ENCODE assay signal across 37 mouse cellular contexts in the genomic region with DNA sequence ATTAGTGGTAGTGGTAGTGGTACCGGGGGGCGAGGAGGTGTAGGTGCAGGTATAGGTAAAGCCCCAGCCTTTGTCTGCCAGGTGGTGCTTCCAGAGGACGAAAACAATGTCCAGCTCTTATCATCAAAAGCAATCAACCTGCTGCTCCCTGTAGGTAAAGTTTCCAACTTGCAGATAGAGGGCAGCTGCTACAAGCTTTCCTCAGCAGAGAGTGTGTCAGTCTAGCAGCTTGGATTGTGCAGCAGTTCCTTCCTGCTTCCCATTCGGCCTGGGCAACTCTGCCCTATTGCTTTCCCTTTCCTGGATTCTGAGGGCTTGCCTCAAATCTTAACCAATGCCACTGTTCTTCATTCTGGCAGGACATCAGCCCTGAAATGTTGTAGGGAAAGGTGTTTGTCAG. TPM values are rescaled to one million over a fixed set of nuclear protein-coding genes. Genes with fewer than 3 reads are reported as not detected.
DNase-seq lines count a peak whose midpoint lies in the region; ATAC-seq and TF ChIP-seq lines count a peak whose summit lies in the region.
"Had no signal": no experiment of that assay in that cellular context is flagged by ENCODE, and none has a peak within 500 bp of the region (broad histone marks: within the 10 kb centered on the region; RNA-seq: fewer than 3 reads in every experiment).

No protein-coding gene starts in this region.

- DNase-seq in cerebellum, adult 2 months: peak in 1 of 2 experiments; percentile 19
- DNase-seq in cerebellum, postnatal 14 days: no peak
- DNase-seq in hindbrain, postnatal 0 days (ENCODE audit: low spot score): peak; percentile 13
- DNase-seq in left cerebral cortex, adult 2 months (ENCODE audit: extremely low spot score in 1 of 2, low spot score in 2 of 2): no peak
- DNase-seq in left cerebral cortex, postnatal 14 days (ENCODE audit: low spot score in 2 of 2): no peak
- no peak for DNase-seq in gastrocnemius, postnatal 10 days
- DNase-seq: adrenal gland, adult 2 months; cerebellum, adult 11 months; cerebellum, adult 9-11 months; gastrocnemius, postnatal 25 days; heart, adult 11 months; kidney, adult 11 months; layer of hippocampus, adult 9-11 months; lung, postnatal 4 days; right cerebral cortex, postnatal 25 days; thymus, postnatal 36 days had no signal

- TF ChIP-seq POLR2A in cerebellum, adult 2 months (IDR thresholded peaks at IDR 0.05; ENCODE audit: borderline replicate concordance, insufficient read depth, low read length): no peak
- TF ChIP-seq POLR2A in cortical plate, adult 2 months (IDR thresholded peaks at IDR 0.05; ENCODE audit: extremely low read depth, insufficient read depth, low read length): no peak

- intact Hi-C loops in left cerebral cortex, adult 2 months (cut with DNase I): loop anchor here (5.0 kb wide), 1 partner anchor 869 kb away; the partner anchor contains the start of gene Tenm1
- intact Hi-C loops in left cerebral cortex, postnatal 14 days (cut with DNase I): no loop called here

- H3K4me3 ChIP-seq in cerebellum, adult 2 months (replicated peaks; ENCODE audit: insufficient read depth, low read depth, low read length): no peak overlapping the region
- no peak overlapping the region for H3K4me3 ChIP-seq in hindbrain, postnatal 0 days (ENCODE audit: low read length)
- no peak overlapping the region for H3K4me3 ChIP-seq in hindbrain, embryonic 12.5 days
- no peak overlapping the region for H3K4me3 ChIP-seq in left cerebral cortex, adult 2 months
- no peak overlapping the region for H3K4me3 ChIP-seq in cortical plate, adult 2 months (ENCODE audit: insufficient read depth, low read length)
- H3K4me3 ChIP-seq: erythroblast, embryonic 14.5 days; forebrain, embryonic 12.5 days; heart, embryonic 10.5 days; heart, embryonic 15.5 days; limb, embryonic 13.5 days; megakaryocyte, embryonic 14.5 days; midbrain, embryonic 13.5 days; stomach, embryonic 15.5 days had no signal

- no peak overlapping the region for H3K27ac ChIP-seq in cerebellum, adult 2 months (ENCODE audit: insufficient read depth, low read length)
- H3K27ac ChIP-seq in hindbrain, postnatal 0 days: no peak overlapping the region
- H3K27ac ChIP-seq in hindbrain, embryonic 12.5 days: no peak overlapping the region
- no peak overlapping the region for H3K27ac ChIP-seq in left cerebral cortex, adult 2 months
- H3K27ac ChIP-seq in cortical plate, adult 2 months (ENCODE audit: insufficient read depth, low read length): no peak overlapping the region
- H3K27ac ChIP-seq: forebrain, embryonic 12.5 days; heart, embryonic 10.5 days; heart, embryonic 15.5 days; limb, embryonic 13.5 days; midbrain, embryonic 13.5 days; stomach, embryonic 15.5 days had no signal

- no peaks in the 10 kb centered on the region for H3K9me3 ChIP-seq in hindbrain, postnatal 0 days (ENCODE audit: low read length)
- no peaks in the 10 kb centered on the region for H3K9me3 ChIP-seq in hindbrain, embryonic 12.5 days (replicated peaks)
- H3K9me3 ChIP-seq: forebrain, embryonic 12.5 days; heart, embryonic 10.5 days; heart, embryonic 15.5 days; limb, embryonic 13.5 days; megakaryocyte, embryonic 14.5 days; midbrain, embryonic 13.5 days; stomach, embryonic 15.5 days had no signal

- TF ChIP-seq CTCF in cerebellum, adult 2 months (IDR thresholded peaks at IDR 0.05; ENCODE audit: borderline replicate concordance, insufficient read depth, low read depth, low read length): 0 out of 2 replicates have a peak, but pooled peaks have one; percentile 8
- TF ChIP-seq CTCF in hindbrain, postnatal 0 days (IDR thresholded peaks at IDR 0.05; ENCODE audit: low read depth): peak; percentile 40; the same call in 1 of the 2 replicates
- peak; percentile 15 for TF ChIP-seq CTCF in left cerebral cortex, adult 2 months (IDR thresholded peaks at IDR 0.05)
- 0 out of 2 replicates have a peak, but pooled peaks have one; percentile 7 for TF ChIP-seq CTCF in cortical plate, adult 2 months (IDR thresholded peaks at IDR 0.05; ENCODE audit: extremely low read depth, insufficient read depth, low read length)

- WGBS in cerebellum, adult 2 months: 65% methylated on average over 4 of the region's 4 CpGs
- WGBS in hindbrain, postnatal 0 days: 71% methylated on average over 4 of the region's 4 CpGs
- WGBS in hindbrain, embryonic 12.5 days: 68% methylated on average over 4 of the region's 4 CpGs

- H3K36me3 ChIP-seq in hindbrain, postnatal 0 days (ENCODE audit: insufficient read depth, low read length): no peaks in the 10 kb centered on the region
- H3K36me3 ChIP-seq in hindbrain, embryonic 12.5 days: no peaks in the 10 kb centered on the region
- H3K36me3 ChIP-seq: forebrain, embryonic 12.5 days; heart, embryonic 10.5 days; heart, embryonic 15.5 days; limb, embryonic 13.5 days; midbrain, embryonic 13.5 days; stomach, embryonic 15.5 days had no signal

- H3K4me1 ChIP-seq in cerebellum, adult 2 months (ENCODE audit: control insufficient read depth, insufficient read depth, low read length): peaks cover under 1% of the 10 kb centered on the region; the same call in 1 of the 2 replicates
- no peaks in the 10 kb centered on the region for H3K4me1 ChIP-seq in hindbrain, postnatal 0 days (ENCODE audit: insufficient read depth, low read length)
- no peaks in the 10 kb centered on the region for H3K4me1 ChIP-seq in hindbrain, embryonic 12.5 days
- no peaks in the 10 kb centered on the region for H3K4me1 ChIP-seq in cortical plate, adult 2 months (ENCODE audit: control insufficient read depth, insufficient read depth, low read length)
- H3K4me1 ChIP-seq: forebrain, embryonic 12.5 days; heart, embryonic 10.5 days; heart, embryonic 15.5 days; limb, embryonic 13.5 days; megakaryocyte, embryonic 14.5 days; midbrain, embryonic 13.5 days; stomach, embryonic 15.5 days had no signal

- no peak overlapping the region for H3K9ac ChIP-seq in hindbrain, postnatal 0 days (replicated peaks; ENCODE audit: low read length)
- H3K9ac ChIP-seq in hindbrain, embryonic 12.5 days: no peak overlapping the region
- H3K9ac ChIP-seq: forebrain, embryonic 12.5 days; heart, embryonic 15.5 days; limb, embryonic 13.5 days; midbrain, embryonic 13.5 days; stomach, embryonic 15.5 days had no signal

- H3K4me2 ChIP-seq in hindbrain, postnatal 0 days (ENCODE audit: low read depth, low read length): no peak overlapping the region
- no peak overlapping the region for H3K4me2 ChIP-seq in hindbrain, embryonic 12.5 days (replicated peaks)
- H3K4me2 ChIP-seq: forebrain, embryonic 12.5 days; heart, embryonic 15.5 days; limb, embryonic 13.5 days; liver, embryonic 11.5 days; midbrain, embryonic 13.5 days; stomach, embryonic 15.5 days had no signal

- no peaks in the 10 kb centered on the region for H3K27me3 ChIP-seq in cerebellum, adult 2 months (ENCODE audit: control insufficient read depth, insufficient read depth, low read length)
- no peaks in the 10 kb centered on the region for H3K27me3 ChIP-seq in hindbrain, postnatal 0 days (ENCODE audit: insufficient read depth, low read length)
- H3K27me3 ChIP-seq in hindbrain, embryonic 12.5 days: no peaks in the 10 kb centered on the region
- H3K27me3 ChIP-seq: CH12.LX; forebrain, embryonic 12.5 days; heart, embryonic 15.5 days; limb, embryonic 13.5 days; midbrain, embryonic 13.5 days; stomach, embryonic 15.5 days had no signal

- ATAC-seq in hindbrain, postnatal 0 days: no peak
- ATAC-seq in hindbrain, embryonic 12.5 days (ENCODE audit: low FRiP score): no peak
- ATAC-seq: activated CD4-positive, CD25-positive, alpha-beta regulatory T cell, adult 4 months; midbrain, embryonic 13.5 days had no signal

RNA-seq across cellular contexts. Expression of gene Sh2d1a, which starts 56.4 kb away (rescaled TPM):
- 0.07 and 0.25 TPM in 2 replicates for polyA plus RNA-seq in cerebellum, adult 2 months (2012; rRNA removed)
- total RNA-seq in hindbrain, postnatal 0 days (2014; rRNA removed): 0.84 TPM in 1 of 2 replicates, not detected in the other
- polyA plus RNA-seq in hindbrain, postnatal 0 days (2015; fragmentation: Nextera tagmentation; extraction: Ambion mirVana): 4.8 and 6.0 TPM in 2 replicates
- 0.57 and 0.76 TPM in 2 replicates for polyA plus RNA-seq in hindbrain, embryonic 12.5 days (2016; fragmentation: Nextera tagmentation; extraction: Ambion mirVana)
- total RNA-seq in left cerebral cortex, adult 2 months (2021): not detected
- not detected for total RNA-seq in left cerebral cortex, postnatal 14 days (2021)
- polyA plus RNA-seq in cortical plate, adult 2 months (2012; rRNA removed): 0.13 and 0.15 TPM in 2 replicates
- not detected for total RNA-seq in gastrocnemius, postnatal 10 days (2021)
- total RNA-seq: adrenal gland, adult 2 months; adrenal gland, postnatal 4 days; CH12.LX; common myeloid progenitor, adult 5-6 weeks; ES-E14; gastrocnemius, postnatal 25 days; heart, postnatal 25 days; left cerebral cortex, adult 18-20 months; left cerebral cortex, postnatal 36 days had no signal
- polyA plus RNA-seq: adrenal gland, adult 2 months; C2C12; erythroblast, embryonic 14.5 days; heart, embryonic 10.5 days; liver, embryonic 11.5 days; liver, embryonic 16.5 days had no signal
